Mouse (Mus musculus) cerebellum, adult (tissue): ENCODE results near the gene Apln.

Source experiments
- ATAC-seq: cut with Nextera tagmentation; 2 replicates; pipeline ENCODE4 v1.9.2; 2017; ENCODE audit warnings: mild to moderate bottlenecking, moderate library complexity, mixed read lengths; ENCODE audit not compliant: insufficient number of reproducible peaks, low FRiP score, low TSS enrichment

Apln gene

DNA sequence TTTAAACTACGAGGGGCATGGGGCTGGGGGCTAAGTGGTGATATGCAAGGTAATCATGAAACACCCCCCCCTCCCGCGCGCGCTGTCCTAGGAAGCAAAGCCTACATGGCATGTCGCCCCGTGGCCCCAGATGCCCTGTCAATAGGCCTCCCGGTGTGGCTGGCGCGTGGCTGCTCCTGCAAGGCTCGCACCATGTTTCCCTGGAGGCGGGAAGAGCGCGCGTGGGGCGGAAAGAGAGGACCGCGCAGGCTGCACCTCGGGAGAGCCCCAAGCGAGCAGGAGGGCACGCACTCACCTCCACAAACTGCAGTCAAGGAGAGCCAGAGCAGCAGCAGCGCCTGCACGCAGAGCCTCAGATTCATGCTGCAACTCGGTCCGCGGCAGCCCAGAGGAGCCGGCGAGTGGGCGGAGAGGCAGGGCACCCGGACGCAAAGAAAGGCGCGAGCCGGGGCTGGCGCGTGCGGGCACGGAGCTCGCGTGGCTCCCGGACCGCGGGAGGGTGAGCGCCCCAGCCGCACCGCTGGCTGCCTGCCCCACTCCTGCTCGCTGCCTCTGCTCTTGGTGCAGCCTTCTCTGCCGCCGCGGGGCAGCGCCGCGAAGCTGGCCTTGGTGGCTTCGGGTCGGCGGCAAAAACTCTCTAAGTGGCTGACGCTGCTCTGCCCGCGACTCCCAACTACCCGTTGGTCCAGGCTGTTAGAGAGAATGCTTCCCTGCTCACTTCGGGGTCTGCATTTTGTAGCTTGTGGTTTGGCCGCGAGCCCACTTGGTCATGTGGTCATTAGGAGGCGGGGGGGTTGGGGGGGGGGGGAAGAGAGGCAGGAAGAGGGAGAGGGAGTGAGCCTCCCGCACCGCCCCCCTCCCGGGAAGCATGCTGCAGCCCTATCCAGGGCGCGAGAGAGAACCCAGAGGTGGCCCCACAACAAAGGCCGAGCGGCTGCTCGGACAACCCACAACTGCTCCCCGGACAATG, at the start of gene Apln:
Gene Apln (minus strand): TSS at position 710 of the 970 bp plus-strand sequence.
- peak; percentile 33; the same call in 1 of the 2 replicates for ATAC-seq

DNA sequence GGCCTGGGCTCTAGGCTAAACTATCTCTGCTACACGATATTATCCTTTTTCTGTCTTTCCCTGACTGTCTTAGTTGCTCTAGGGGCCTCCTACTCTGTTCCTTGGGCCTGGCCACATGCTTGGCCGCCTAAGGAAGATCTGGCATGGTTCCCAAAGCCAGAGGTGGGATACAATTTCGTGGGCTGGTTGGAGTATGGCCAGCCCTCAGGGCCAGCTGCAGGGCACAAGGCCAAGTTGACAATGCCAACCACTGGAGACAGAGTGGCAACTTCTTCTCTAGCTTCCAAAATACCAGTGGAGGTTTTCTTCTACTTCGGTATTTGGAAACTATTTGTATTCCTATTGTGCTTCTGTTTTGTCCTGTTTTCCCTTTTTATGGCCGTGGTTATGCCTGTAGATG, 47.7 kb upstream of the Apln start:
- no peak for ATAC-seq

DNA sequence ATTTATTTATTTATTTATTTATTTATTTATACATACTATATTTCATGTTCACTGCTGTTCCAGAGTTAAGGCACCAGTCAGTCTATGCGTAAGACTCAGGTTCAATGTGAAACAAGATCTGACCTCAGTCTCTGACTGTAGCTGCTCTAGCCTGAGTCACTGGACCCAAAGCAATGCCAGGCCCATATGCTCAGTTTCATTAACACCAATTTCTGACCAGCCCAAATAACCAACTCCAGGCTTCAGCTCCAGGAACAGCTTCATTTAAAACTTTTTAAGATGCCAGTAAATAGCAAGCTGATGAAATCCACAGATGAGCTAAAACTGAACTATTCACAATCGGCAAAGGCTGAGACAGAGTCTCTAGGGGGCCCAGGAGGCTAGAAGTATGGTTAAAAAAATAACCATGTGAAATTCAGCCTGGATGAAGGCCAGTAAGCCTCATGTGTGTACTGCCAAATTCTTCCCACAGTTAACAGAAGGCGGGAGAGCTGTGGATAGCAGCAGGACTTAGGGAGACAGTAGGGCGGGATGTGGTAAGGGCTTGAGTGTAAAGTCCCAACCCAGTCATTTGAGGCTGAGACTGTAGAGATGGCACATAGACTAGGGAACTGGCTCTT, 42.3 kb upstream of the Apln start:
- ATAC-seq, result peak; percentile 74

DNA sequence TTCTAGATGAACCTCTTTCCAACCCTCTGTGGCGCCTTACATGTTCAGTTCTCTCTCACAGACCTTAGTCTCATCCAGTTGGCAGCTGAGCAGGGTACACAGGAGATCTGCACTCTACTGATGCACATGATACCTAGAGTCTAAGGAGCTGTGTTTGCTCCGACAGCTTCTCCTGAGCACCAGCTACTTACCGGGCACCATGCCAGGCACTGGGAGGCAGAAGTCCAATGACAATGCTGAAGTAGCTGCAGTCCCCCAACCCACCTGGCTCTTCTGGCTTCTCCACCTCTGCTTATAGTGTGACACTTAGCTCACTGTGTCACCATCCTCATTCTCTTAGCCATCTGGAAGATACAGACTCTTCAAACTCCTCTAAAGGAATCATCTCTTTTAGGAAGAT, 40.0 kb upstream of the Apln start:
- no peak for ATAC-seq

DNA sequence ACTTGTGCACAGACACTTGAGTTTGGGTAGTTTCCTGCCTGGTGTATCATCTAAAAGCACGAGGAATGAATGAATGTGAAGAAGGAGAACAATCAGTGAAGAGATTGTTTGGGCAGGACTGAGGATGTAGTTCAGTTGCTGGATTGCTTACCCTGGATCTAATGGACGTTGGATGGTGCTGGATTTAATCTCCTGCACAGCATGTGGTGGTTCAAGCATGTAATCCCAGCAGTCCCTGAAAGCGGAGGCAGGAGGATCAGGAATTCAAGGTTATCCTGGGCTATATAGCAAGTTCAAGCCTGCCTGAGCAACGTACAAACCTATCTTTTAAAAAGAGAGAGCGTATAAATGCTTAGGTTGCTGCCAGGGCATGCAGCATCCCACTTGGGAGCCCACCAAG, 37.7 kb upstream of the Apln start:
- ATAC-seq, result no peak

DNA sequence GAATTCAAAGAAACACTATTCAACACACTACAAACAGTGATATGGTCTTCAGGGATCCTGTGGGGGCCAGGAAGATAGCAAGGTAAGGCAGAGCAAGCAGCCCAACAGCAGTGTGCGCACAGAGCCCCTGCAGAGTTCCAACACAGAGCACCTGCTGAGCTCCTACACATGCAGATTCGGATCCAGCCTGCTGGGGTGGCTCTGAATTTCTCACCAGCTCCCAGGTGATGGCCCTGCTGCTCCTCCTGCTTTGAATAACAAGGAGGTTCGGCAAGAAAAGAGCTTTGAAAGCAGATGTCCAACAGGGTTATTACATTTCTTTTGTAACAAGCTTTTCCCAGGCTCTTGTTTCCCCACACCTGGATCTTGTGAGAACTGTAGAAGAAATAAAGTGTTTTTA, 37.3 kb upstream of the Apln start:
- no peak for ATAC-seq

DNA sequence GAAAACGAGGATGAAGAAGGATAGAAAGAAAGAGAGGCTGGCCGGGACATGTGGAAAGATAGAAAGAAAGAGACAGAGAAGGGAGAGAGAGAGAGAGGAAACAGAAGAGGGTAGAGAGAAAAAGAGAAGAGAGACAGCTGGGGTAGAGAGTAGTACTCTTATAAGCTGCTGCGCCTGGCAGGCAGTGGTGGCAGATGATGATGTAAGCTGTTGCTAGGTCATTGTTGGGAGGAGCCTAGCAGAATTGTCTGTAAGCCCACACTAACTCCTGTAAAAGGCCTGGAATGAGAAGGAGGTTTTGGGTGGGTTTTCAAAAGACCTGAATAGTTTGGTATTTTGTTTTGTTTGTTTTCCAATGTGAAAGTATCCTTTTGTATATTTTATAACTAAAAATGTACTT, 32.2 kb upstream of the Apln start:
- no peak for ATAC-seq

DNA sequence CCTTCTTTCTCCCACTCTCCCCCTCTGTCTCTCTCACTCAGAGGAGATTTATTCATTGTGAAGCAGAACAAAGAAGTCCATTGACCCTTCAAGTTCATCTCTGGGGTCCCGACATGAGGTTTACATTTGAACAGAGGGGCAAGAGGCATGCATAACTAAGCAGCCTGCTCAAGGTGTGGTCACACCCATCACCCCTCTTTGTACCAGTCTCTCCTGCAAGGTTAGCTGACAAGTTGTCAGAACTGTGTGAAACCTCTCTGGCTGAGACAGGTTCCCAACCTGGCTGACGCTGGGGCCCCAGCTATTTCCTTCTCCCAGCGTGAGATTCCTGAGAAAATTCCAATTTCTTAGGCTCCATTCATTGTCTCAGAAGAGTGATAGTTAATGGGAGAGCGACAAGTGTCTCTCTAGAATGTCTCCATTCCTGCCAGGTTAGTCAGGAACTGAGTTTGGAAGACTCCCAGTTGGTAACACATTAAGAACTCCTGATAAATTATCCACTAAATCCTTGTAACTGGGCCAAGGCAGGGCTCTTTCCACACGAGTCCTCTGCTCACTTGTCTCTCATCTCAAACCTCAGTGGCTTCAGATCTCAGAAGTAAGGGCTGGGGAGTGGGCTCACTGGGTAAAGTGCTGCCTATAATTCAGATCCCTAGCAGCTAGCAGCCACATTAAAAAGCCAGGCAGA, 29.7 kb upstream of the Apln start:
- no peak for ATAC-seq

DNA sequence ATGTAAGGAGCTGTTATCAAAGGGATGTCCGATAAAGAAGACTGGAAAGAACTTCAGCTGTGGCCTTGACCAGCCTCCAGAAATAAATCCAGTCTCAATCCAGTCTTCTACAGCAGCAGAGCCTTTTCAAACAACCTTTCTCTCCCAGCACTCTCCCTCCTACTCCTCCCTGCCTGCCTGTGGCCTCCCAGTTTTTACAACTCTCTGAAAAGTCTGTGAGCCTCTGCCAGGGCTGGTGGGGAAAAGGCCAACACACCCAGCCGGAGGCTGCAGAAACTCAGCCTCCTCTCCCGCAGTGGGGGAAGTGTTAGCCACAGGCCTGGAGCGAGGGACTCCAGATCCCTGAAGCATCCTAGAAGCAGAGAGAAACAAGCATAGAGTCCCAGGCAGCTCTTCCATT, 27.8 kb upstream of the Apln start:
- ATAC-seq, result no peak

DNA sequence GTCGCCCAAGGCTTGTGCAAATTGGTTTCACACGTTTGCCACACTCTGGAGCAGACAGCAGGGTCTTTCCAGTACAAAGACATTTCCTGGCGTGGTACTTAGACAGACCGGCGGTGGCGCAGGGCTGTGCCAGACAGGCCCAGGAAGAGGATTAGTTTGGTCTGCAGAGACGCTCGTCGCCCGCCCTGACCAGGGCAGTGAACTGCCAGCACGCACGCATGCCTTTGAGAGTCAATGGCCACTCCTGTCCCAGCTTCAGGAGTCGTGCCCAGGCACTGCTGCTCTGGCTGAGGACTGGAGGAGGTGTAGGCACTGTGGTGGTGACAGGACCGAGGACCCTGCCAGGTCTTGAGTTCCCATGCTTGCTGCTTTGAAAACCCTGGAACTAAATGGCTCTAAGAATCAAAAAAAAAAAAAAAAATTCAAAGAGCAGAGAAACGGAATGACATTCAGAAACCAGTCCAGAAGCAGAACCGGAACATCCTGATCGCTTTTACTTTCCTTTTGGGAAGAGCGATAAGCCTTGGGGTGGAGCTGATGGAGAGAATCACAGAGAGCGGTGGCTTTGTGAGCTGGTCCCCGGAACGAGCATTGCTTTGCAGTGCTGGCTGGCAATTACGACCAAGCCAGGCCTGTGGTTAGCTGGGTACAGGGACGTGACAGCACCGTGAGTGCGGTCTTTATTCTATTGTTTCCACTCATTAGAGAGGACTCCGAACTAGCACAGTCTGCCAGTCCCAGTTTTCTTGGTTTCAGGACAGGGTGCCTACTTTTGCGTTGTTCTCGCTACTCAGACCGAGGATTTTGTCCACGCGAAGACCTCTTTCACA, 19.7 kb upstream of the Apln start:
- peak; percentile 87 for ATAC-seq

DNA sequence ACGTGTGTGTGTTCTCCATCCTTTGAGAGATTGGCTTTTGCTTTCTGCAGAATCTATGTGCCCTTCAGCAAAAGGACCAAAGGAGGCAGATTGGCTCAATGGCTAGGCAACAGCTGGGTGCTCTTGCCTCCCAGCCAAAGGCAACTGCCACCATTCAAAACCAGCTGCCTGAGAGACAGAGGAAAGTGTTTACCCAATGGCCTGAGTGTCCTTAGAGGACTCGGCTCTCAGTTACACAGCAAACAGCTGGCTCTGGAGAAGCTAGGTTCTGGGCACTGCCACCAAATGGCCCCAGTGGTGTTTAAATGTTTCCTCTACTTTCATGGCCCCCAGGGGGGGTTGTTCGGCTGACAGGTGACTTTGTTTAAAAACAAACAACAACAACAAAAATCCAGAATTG, 19.1 kb upstream of the Apln start:
- no peak for ATAC-seq

DNA sequence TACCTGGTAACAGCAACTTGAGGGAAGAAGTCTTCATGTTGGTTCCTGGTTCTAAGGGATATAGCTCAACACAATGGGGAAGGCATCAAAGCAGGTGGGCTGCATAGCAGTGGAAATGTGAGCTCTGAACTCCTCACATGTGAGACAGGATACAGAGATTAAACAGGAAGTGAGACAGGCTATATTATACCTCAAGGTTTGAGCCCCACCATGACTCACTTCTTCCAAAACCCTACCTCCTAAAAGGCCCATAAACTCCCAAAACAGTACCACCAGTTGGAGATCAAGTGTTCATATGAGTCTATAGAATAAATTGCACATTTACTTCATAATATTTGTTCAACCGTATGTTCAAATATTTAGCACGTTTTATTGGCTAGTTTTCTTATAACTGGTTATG, 11.7 kb upstream of the Apln start:
- no peak for ATAC-seq

DNA sequence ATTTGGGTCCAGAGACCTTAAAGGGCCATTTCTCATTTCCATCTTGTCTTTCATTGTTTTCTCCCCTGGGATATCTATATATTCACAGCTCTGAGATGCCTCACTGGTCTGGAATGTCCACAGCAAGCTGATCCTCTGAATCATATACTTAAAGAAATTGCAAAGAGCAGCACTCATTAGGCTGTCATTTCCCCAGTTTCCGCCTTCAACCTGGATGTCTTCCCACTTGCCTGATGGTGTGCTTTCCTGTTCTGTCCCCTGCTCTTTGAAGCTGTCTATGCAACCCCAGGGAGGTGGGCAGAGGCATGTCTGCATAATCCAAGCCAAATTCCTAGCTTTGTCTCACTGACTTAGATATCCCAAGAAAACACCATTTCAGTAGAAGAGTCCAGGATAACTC, 9.6 kb upstream of the Apln start:
- no peak for ATAC-seq

DNA sequence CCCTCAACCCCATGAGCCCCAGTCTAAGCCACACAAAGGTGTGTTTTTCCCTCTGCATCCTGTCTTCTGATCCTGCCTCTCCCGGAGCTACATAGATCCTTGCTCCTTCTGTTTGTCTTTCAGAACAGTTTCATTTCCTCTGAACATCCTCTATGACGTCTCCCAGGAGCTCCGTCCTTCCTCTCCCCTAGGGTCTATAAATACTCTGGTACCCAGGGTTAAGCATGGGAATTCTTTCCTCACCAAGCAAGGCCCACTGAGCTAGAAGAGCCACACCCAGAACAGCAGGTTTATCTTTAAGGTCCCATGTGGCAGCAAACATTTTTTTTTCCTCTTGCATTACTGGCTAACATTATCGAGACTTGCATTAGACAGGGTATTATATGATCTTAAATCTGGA, 8.1 kb upstream of the Apln start:
- no peak for ATAC-seq

DNA sequence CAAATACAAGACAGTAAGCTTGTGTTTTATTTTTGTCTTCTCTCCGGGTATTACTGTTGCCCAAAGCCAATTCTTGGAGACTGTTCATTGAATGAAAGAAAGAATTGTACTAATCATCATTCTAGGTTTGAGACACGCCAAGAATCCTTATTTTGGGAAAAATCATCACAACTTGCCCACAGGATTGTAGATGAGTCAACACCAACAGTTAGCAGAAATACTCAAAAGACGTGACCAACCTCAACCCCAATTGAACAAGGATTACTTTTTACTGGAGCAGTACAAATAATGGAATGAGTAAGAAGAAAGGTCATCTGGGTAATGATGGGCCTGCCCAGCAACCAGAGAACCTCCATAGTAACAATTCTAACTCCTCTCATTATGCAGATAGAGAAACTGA, 5.7 kb upstream of the Apln start:
- no peak for ATAC-seq

DNA sequence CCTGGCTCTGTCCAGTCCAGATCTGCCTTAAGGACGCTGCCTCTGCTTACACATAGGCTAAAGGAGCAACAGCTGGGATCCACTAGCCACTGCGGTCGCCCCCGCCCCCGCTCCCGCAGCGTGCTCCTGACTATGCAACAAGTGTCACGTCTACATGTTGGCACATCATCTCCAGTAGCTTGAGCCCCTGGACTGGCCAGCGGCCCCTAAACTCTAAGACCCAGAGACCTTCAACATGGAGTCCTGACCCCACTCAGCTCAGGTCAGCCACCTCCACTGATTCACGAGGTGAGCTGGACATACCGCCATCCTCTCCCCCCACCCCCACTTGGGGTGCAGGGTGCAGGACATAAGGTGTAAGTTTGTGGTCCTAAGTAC, 898 bp downstream of the Apln start:
- no peak for ATAC-seq

DNA sequence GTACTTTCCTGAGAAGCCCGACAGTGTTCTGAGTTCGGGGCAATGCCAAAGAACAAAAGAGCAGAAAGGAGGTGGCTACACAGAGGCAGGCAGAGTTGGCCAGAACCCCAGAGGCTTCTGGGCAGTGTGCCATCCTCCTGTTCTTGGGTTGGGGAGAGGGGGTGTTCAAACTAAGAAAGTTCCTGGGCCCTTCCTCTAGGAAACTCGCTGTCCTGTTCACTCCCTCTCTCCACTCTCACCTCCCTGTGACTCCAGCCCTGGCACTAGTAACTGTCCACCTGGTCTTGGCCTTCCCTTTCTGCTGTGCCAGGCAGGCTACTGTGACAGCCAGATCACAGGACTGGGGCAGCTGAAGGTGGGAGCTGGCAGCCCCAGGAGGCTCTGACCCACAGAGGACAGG, 1.6 kb downstream of the Apln start:
- ATAC-seq, result peak; percentile 60; the same call in 1 of the 2 replicates

DNA sequence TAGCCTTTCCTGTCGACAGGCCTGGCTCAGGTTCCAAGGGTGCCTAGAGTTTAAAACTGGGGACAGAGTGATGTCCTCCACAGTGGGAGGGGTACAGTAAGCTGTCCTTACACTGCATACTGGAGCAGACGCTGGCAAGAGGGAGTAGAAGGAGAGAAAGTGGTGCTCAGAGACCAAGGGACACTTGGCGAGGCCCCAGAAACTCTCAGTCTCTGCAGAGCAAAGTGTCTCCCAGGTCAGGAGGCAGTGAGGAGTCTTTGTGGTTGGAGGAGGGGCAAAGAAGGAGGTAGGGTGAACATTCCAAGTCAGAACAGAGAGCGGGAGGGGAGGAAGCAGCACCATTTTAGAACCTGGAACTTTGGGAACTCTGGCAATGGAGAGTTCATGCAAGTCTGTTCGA, 2.8 kb downstream of the Apln start:
- ATAC-seq, result no peak

DNA sequence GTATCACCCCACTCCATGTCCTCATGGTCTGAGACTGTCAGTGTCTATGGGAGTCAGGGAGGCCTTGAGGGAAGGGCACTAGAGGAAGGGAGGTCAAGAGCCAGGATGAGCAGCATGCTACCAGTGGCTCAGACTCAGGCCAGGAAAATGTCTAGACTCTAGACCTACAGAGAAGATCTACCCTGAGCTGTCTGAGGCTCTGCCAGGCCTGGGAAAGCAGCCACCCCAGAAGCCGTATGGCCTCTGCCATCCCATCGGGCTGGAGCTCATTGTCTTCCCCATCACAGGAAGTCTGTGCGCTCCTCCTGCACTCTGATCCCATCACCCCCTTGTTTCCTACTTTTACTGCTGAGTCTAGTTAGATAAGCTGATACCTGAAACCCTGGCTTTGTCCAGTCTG, 4.1 kb downstream of the Apln start:
- ATAC-seq, result peak; percentile 57; the same call in 1 of the 2 replicates

DNA sequence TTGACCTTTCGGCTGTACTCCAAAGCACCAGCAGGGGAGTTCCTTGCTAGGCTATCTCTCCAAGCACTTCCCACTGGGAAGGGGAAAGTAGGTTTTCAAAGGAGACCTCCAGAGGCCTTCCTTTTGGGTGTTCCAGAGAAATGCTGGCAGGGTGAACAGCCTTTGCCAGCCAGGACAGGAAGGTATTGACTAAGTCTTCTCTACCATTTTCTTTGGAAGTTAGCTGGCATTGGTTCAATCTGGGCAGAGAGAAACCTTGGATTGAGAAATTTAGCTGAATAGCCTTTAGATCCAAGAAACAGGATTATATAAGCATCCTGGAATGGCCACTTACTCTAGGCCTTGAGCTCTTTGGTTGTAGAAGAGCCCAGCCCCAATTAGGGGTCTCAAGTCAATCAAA, 11.8 kb downstream of the Apln start:
- ATAC-seq, result no peak
